Mouse (Mus musculus): ENCODE results near the gene 3110082J24Rik.
A peak's percentile ranks its signal among the peaks of the same experiment; 100 is the strongest.
"Not testable (repeated sequence)": the region's sequence is repeated elsewhere in the genome, so short reads cannot be mapped to it uniquely, and the experiment has no call there.

3110082J24Rik gene

DNA sequence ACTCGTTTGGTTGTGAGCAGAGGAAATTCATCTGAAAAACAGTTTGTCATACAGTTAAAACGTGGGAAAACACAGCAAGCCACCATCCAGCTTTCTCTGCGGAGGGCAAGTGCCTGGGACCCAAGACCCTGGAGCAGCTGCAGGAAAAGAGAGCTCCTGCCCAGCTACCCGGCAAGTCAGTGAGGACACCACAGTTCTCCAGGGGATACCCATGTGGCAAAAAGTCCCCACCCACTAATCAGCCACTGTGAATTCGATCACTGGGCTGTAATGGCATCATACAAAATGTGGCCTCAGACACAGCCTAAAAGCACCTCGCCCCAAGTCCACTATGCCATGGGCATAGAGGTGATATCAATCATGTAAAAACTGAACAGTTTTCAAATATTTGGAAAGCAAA is 34.2 kb downstream of the 3110082J24Rik start:
- no peak for DNase-seq

DNA sequence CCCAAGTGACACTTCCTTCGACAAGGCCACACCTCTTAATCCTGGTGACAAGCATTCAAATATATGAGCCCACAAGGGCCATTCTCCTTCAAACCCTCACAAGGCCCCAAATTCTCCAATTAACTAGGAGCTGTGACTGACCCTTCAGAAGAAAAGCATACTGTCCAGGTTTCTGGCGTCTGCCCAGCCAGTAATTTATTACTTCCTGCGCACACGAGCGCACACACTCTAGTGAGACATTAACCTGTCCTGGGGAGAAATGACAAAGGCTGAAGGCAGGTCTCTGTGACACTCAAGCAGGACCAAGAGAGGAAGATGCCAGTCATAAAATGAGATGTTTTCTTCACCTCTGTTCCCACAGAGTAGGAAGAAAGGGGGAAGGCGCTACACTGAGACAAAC is 38.2 kb downstream of the 3110082J24Rik start:
- DNase-seq, result peak; percentile 36

DNA sequence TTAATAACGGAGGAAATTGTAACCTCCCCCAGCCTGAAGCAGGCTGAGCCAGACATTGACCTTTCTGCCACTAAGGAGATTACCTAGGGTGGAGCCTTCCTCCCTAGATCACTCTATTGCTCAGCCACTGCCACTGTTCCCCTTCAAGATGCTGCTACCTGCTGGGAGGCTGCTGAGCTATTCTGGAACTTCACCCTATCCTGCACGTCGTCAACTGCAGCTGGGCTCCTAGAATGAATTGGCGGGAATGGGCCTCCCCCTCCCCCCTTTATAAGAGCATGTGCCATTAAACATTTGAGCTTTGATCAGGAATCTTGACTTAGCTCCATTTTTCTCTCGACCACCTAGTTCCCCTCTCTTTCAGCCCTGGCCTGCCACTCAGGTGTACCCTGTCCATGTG is 46.3 kb downstream of the 3110082J24Rik start:
- DNase-seq, result not testable (repeated sequence)

DNA sequence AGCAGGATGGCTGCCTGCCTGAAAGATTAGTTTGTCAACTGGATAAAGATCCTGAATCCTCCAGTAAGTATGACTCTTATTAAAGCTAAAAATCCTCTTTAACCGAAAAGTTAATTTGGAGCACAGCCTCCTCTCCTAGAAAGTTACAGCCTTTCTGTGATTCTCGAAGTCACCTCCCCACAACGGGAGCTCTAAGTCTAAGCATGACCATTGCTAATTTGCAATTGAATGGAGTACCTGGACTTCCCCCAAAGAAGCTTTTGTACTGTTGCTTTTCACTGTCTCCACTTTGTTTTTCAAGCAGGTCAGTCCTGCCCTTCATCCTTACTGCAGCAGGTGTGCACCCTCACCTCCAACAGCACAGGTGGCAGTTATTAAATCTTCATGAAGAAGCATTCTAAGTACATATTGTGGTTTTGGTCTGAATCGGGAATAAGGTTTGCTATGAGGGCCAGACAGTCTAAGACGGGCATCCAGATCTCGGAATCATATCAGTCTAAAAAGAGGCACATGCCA is 47.6 kb downstream of the 3110082J24Rik start:
- DNase-seq, result no peak

Data from kidney, postnatal 14 days (tissue).